Mouse (Mus musculus): ENCODE measurements around the gene Gm5617.
"Not testable (repeated sequence)": the region's sequence is repeated elsewhere in the genome, so short reads cannot be mapped to it uniquely, and the experiment has no call there.

The Gm5617 gene

DNA sequence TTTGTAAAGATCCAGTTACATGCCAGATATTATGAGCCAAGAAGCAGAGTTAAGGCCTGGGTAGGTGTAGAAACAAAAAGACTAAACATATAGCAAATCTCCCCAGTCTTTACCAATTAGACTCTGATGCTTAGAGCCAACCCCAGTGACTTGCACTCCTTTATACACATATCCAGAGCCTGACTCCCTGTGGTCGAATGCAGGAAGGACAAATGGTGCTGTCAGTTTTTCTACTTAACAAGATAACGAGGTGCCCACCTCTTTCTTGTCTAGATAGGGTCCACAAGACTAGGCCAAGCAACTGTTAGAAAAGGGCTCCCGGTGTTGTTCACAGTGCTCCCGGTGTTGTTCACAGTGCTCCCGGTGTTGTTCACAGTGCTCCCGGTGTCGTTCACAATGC lies 6.0 kb downstream of the Gm5617 start:
- no peak for DNase-seq (ENCODE audit: low read depth)

GRCm38 (mm10) chr9:48503001-48503400 lies 7.8 kb downstream of the Gm5617 start:
- DNase-seq (ENCODE audit: low read depth): no peak

- DNase-seq (ENCODE audit: low read depth): no peak
Observed at GRCm38 (mm10) chr9:48504741-48505365, 9.6 kb downstream of the Gm5617 start.

GRCm38 (mm10) chr9:48510134-48510533 lies 14.9 kb downstream of the Gm5617 start:
- no peak for DNase-seq (ENCODE audit: low read depth)

- peak; percentile 27 for DNase-seq (ENCODE audit: low read depth)
Observed at GRCm38 (mm10) chr9:48515332-48515731, 20.1 kb downstream of the Gm5617 start.

DNA sequence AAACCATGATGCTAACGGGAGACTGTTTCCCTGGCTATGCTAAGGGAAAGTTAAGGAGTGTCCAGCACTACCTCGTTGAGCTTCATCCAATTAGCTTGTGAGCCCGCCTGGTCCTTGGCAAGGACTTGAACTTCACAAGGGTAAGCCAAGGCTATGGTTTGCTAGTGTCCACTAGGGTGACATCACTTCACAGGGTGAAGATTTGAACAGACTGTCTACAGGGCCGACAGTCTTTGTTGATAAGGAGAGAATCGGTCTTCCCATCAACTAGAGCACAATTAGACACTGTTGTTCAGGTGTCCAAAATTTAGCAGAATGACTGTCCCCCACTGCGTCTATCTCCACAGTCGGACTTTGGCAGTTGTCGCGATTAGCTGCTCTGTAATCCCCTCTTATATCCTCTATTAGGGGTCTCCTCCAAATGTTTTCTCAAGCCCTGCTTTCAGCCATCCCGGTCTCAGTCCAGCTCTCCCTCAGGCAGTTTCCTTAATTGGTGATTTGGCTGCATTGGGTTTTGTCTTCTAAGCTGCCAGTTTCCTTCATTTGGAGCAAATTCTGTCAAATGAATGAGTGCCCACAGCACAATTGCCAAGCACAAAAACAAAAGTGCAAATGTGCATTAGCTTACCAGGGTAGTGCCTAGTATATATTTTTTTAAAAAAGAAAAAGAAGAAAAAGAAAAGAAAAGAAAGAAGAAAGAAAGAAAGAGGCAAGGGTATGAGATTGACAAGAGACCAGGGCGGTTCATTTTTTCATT lies 21.6 kb downstream of the Gm5617 start:
- no peak for DNase-seq (ENCODE audit: low read depth)

DNA sequence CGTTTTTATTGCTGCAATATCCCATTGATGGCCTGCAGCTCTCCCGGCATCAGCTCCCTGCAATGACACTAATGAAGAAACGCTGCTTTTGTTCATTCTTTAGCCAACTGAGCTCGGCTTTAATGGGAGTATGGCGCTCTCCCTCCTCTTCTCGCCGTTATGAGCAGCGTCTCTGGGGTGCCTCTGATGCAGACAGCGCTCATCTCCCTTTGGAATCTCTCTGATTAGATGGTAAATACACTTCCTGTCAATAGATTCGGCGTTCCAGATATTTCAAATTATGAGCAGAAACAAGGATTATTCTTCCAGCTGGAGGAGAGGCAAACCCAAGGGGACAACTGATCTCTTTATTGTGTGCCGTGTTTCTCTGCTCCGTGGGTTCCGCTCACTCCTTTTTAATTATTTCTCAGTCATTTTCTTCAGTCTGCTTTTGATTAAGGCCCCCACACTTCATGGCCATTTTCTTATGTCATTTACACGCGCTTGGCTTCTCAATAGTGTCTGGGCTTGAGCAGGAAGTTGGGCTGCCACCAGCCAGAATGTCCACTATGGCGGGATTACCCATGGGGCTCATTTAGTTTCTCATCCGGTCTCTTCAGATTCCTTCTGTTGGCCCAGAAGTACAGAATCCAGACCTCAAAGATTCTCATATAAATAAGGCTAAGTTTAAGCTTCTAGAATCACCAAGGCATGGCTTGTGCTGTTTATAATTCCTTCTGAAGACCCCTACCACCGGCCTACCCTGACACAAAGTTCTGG lies 22.3 kb downstream of the Gm5617 start:
- DNase-seq (ENCODE audit: low read depth): no peak

DNA sequence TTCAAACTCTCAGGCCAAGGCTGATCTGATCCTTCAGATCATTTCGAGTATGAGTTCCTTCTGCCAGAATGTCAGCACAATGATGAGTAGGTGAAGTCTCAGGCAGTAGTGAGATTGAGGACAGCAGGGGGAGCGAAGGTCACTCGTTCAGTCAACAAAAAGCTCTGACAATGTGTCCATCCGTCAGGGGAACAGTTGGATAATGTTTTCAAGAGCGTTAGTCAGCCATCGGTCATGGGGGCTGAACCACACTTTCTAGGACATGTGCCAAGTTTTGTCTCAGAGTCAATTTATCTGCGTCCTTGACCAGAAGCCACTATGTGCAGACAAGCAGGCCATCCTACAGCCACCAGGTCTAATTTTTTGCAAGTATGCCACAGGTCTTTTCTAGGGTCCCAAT lies 25.2 kb downstream of the Gm5617 start:
- DNase-seq (ENCODE audit: low read depth): not testable (repeated sequence)

GRCm38 (mm10) chr9:48525566-48525965 lies 30.3 kb downstream of the Gm5617 start:
- no peak for DNase-seq (ENCODE audit: low read depth)

GRCm38 (mm10) chr9:48526520-48526919 lies 31.3 kb downstream of the Gm5617 start:
- no peak for DNase-seq (ENCODE audit: low read depth)

- no peak for DNase-seq (ENCODE audit: low read depth)
Observed at GRCm38 (mm10) chr9:48531294-48531693, 36.1 kb downstream of the Gm5617 start.

- no peak for DNase-seq (ENCODE audit: low read depth)
Observed at GRCm38 (mm10) chr9:48532203-48532602, 37.0 kb downstream of the Gm5617 start.

GRCm38 (mm10) chr9:48532730-48533129 lies 37.5 kb downstream of the Gm5617 start:
- DNase-seq (ENCODE audit: low read depth): no peak

DNA sequence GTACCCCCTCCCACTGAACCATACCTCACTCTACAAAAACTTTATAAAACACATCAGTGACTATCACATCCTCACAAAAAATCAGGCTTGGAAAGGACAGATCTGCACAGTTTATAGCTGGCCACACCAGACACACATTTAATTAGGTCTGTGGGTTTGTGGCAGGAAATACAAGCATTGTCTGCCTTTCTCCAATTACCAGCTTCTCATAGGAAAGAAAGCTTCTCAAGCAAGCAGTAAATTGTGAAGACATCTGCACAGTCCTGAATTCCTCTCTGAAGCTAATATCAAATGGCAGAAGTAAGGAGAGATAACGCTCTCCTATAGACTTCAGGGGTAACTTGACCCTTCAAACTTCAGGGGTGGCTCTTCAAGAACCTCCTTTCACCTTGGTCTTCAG lies 41.2 kb downstream of the Gm5617 start:
- no peak for DNase-seq (ENCODE audit: low read depth)

DNA sequence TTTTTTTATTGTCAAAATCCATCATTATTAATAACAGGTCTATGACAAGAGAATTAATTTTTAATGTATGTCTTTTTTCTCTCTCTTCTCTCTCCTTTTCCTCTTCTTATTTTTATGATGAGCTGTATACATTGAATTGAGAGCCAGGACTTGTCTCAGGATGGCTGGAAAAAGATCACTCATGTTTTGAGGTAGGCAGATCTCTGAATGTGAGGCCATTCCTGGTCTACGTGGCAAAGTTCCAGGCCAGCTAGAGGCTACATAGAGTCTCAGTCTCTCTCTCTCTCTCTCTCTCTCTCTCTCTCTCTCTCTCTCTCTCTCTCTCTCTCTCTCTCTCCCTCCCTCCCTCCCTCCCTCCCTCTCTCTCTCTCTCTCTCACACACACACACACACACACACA lies 42.4 kb downstream of the Gm5617 start:
- DNase-seq (ENCODE audit: low read depth): not testable (repeated sequence)

DNA sequence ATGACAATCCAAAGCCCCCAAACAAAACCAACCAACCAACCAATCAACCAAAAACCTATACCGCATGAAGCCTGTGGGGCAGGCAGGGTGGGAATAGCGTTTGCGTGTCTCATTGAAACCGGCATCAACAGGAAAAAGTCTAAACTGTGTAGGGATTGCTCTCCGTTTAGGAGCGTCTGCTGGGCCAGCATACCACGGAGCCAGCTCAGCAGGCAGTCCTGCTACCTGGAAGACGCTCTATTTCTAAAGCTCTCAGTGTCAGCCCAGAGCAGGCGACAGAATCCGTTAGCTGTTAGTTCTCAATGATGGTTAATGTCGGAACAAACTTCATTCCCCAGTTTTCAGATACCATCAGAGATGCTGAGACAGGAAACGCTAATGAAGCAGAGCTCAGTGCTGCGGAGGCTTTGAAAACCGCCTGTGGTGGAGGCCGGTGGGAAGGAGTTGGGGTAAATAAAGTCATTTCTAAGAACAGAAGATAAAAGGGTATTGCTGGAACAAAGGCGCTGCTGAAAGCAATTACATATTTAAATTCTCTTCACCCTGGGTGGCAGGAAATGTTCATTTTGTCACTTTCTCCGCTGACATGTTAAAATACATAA lies 42.9 kb downstream of the Gm5617 start:
- no peak for DNase-seq (ENCODE audit: low read depth)

DNA sequence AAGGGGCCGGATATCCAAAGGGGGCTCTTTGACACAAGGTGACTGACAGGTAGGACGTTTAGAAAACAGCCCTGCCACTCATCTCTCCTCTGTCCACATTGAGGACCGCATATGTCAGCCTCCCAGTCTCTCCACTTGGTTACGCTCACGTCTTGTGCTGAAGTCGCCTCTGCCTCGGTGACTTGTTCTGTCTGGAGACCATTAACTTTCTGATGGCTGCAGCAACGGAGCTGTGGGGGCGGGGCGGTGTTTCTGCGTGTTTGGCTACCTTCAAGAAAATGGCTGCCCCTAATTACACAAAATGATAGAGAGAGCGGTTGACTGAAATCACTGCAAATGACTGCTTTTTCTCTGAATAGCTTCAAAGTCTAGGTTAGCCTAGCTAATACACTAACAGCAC lies 43.4 kb downstream of the Gm5617 start:
- no peak for DNase-seq (ENCODE audit: low read depth)
